Mouse (Mus musculus) activated CD4-positive, CD25-positive, alpha-beta regulatory T cell (primary cell): Measurements from ENCODE around the gene Acin1. TPM values are rescaled to one million over a fixed set of nuclear protein-coding genes. Genes with fewer than 3 reads are reported as not detected.

Experiments
- polyA plus RNA-seq, 2 experiments: library from polyadenylated mRNA; unstranded; fragments of 100-300 nt; shearing (Covaris generic); gene quantifications; one replicate each; pipeline ENCODE4 v1.2.1; 2017

Gene Acin1
- 100 to 1,000 TPM in 1 of 2 experiments, 10 to 100 TPM in 1; 92.0 to 116 TPM for polyA plus RNA-seq

DNA sequence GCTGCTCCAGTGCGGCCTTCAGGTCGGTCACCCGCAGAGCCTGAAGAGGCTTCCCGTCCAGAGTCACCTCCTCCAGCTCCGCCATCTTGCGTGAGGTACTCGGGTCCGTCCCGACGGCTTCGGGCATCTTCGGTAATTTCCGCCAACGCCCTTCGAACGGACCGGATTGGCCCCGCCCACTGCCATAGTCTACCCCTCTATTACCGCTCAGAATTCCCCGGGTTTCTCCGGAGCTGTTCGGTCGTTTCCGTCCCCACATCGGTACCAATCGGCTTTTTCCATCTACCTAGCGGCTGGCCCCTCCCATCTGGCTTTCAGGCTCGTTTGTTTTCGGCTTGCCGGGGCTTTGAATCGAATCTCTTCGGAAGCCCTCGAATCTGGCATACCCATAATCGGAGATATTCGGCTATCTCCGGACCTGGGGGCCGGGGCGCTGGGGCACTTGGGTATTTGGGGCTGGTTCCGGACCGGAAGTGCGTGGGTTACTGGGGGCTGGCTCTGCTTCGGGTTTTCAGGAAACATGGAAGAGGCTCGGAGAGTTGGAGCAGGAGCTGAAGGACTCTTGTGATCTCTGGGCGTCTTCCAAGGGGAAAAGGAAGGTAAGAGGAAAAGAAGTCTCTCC lies at the start of gene Acin1:
Gene Acin1 (minus strand): TSS at position 410 of the 622 bp plus-strand sequence.

GRCm38 (mm10) chr14:54712074-54712473 lies 25.3 kb upstream of the Acin1 start, which contains the start of gene Cebpe:
Cebpe (minus strand) TSS chr14:54712174.

GRCm38 (mm10) chr14:54698733-54699132 lies 12.0 kb upstream of the Acin1 start, which contains the start of gene Gm29776:
Gm29776 (minus strand) TSS chr14:54698833.

GRCm38 (mm10) chr14:54686063-54686521 lies 639 bp downstream of the Acin1 start, which contains the start of gene 1700123O20Rik:
1700123O20Rik (plus strand) TSS chr14:54686216.

DNA sequence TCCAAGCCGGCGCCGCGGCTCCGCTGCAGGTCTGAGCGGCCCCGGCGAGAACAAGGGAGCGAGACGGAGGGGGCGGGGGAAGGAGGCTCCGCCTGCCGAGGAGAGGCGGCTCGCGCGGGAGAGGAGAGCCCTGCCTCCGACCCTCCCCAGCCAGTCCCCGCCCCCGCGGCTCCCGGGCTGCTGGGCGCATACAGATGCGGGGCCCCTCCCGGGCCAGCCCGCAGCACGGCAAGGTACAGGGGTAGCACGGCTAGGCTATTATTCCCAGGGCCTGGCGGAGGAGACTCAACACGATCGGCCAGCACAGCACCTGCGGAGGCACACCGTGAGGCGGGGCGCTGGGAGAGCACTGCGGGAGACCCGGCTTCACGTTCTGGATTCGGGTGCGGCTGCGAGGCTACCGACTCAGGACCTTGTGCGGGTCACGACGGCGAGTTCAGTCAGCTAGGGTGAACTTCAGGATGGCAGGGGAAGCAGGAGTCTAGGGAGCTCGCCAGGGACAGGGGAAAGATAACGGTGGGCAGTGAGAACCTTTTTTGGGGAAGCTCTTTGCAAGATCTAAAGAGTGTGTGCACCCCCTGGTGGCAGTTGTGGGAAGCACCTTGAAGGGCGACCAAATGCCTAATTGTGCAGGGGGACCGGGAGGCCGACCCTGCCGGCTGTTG lies 45.3 kb downstream of the Acin1 start, which contains the start of gene Cdh24:
Gene Cdh24 (minus strand): TSS at position 60 of the 665 bp plus-strand sequence.

GRCm38 (mm10) chr14:54640946-54641304 lies 45.8 kb downstream of the Acin1 start, which contains the start of gene Gm17606:
Gm17606 (plus strand) TSS chr14:54640952.

DNA sequence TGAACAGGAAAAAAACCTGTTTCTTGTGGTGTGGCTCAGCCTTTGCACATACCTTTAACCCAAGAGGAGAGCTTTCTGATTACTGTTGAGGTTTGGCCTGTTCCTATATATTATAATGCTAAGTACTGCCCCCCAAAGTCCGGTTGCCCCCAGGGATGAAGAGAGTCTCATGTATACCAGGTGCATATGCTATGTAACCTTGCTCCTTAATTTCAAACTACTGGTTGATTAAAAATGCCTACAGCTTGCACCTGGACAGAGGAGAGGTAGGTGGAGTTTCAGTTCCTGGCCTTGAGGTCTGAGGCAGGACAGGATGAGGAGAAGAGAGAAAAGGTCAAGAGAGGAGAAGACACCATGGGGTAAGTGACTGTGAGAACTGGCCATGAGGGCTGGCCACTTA lies 65.6 kb downstream of the Acin1 start, which contains the start of gene Psmb11:
Gene Psmb11 (plus strand): TSS at position 301 of the 400 bp plus-strand sequence.

GRCm38 (mm10) chr14:54617897-54618365 lies 68.8 kb downstream of the Acin1 start, which contains the start of gene Psmb5:
Psmb5 (minus strand) TSS chr14:54618022.

GRCm38 (mm10) chr14:54605752-54606321 lies 80.9 kb downstream of the Acin1 start, which contains the start of gene 4931414P19Rik:
4931414P19Rik (minus strand) TSS chr14:54605993.

Other genes with a start within 250 kb of the Acin1 start
- gene Lrp10, start 222.8 kb downstream of the Acin1 start, polyA plus RNA-seq = 100 to 1,000 TPM; 260 to 472 TPM
- 1 to 10 TPM in 1 of 2 experiments, under 1 TPM in 1; 0.54 to 1.4 TPM for gene Rem2, start 210.8 kb downstream of the Acin1 start, polyA plus RNA-seq
- gene Prmt5, start 169.4 kb downstream of the Acin1 start, polyA plus RNA-seq = 10 to 100 TPM; 34.1 to 45.7 TPM
- 10 to 100 TPM; 37.6 to 42.8 TPM for gene Haus4, start 132.3 kb downstream of the Acin1 start, polyA plus RNA-seq
- gene Ajuba, start 109.4 kb downstream of the Acin1 start, polyA plus RNA-seq = under 1 TPM; 0.17 to 0.18 TPM
- gene 4931414P19Rik, start 80.9 kb downstream of the Acin1 start, polyA plus RNA-seq = 1 to 10 TPM; 1.3 to 3.3 TPM
- 100 to 1,000 TPM; 242 to 247 TPM for gene Psmb5, start 68.9 kb downstream of the Acin1 start, polyA plus RNA-seq
- gene Psmb11, start 65.5 kb downstream of the Acin1 start, polyA plus RNA-seq = under 1 TPM in 1 of 2 experiments, not detected in 1; 0.12 TPM
- not detected for gene Gm17606, start 46.0 kb downstream of the Acin1 start, polyA plus RNA-seq
- 1 to 10 TPM; 1.4 to 4.0 TPM for gene Cdh24, start 45.6 kb downstream of the Acin1 start, polyA plus RNA-seq
- 10 to 100 TPM; 78.0 to 83.7 TPM for gene 1700123O20Rik, start 715 bp downstream of the Acin1 start, polyA plus RNA-seq
- gene Gm29776, start 11.9 kb upstream of the Acin1 start, polyA plus RNA-seq = under 1 TPM; 0.08 to 0.17 TPM
- gene Cebpe, start 25.2 kb upstream of the Acin1 start, polyA plus RNA-seq = under 1 TPM in 1 of 2 experiments, not detected in 1; 0.79 TPM
- under 1 TPM; 0.27 to 0.98 TPM for gene Slc7a8, start 95.0 kb upstream of the Acin1 start, polyA plus RNA-seq
- under 1 TPM in 1 of 2 experiments, not detected in 1; 0.28 TPM for gene Rnf212b, start 127.2 kb upstream of the Acin1 start, polyA plus RNA-seq
- gene Homez, start 184.0 kb upstream of the Acin1 start, polyA plus RNA-seq = 10 to 100 TPM; 14.3 to 15.8 TPM
- gene Ppp1r3e, start 190.6 kb upstream of the Acin1 start, polyA plus RNA-seq = 1 to 10 TPM in 1 of 2 experiments, under 1 TPM in 1; 0.54 to 1.5 TPM
- under 1 TPM; 0.20 to 0.21 TPM for gene Bcl2l2, start 196.4 kb upstream of the Acin1 start, polyA plus RNA-seq
- under 1 TPM in 1 of 2 experiments, not detected in 1; 0.30 TPM for gene Gm20521, start 196.5 kb upstream of the Acin1 start, polyA plus RNA-seq
- gene Pabpn1, start 205.6 kb upstream of the Acin1 start, polyA plus RNA-seq = 100 to 1,000 TPM; 180 to 240 TPM
- 1 to 10 TPM; 3.1 to 7.2 TPM for gene Slc22a17, start 226.2 kb upstream of the Acin1 start, polyA plus RNA-seq
- gene Efs, start 239.2 kb upstream of the Acin1 start, polyA plus RNA-seq = not detected
- gene Il25, start 245.8 kb upstream of the Acin1 start, polyA plus RNA-seq = not detected
- gene Cmtm5, start 249.3 kb upstream of the Acin1 start, polyA plus RNA-seq = under 1 TPM in 1 of 2 experiments, not detected in 1; 0.43 TPM